Mouse (Mus musculus): ENCODE results near the gene Galnt15.

Galnt15 gene

DNA sequence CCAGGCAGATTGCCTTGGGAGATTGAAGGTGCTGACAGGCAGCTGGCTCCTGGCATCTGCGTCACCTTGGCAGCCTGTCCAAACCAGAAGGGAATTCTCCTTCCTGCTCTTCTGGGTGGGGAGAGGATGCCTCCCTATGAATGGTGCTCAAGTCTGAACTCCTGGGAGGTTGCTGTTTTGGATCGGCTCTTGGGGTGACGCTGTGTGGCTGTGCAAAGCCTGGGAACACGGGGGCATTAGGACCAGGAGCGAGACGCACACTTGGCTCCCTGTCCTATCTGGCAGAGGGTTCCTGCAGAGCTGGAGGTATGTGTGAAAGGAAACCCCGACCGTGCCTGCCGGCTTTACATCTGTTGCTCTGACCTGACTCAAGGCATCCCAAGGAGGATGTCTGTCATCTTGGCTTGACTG, at the start of gene Galnt15:
TSS of gene Galnt15 (plus strand) at position 309 of the 411 bp plus-strand sequence.
- peak in 1 of 2 experiments; percentile 65 for DNase-seq (ENCODE audit: low spot score in 2 of 2)

DNA sequence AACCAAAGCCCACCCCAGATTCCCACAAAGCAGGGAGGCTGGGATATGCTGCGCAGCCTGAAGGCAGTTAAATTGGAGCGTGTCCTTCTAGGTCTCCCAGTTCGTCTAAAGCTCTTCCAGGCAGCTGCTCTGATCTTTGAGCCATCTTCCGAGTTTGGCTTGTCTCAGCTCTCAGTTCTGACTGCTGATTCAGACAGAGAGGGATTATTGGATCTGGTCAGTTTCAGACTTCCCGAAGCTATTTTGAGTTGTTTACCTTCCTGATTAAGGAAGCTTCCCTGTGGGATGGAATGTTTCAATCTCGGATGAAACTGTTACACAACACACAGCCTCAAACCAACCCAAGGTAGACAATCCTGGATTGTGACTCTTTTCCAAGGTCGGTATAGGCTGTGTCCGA, 34.8 kb upstream of the Galnt15 start:
- DNase-seq (ENCODE audit: low spot score in 2 of 2) = no peak

- no peak for DNase-seq (ENCODE audit: low spot score in 2 of 2)
Observed at GRCm38 (mm10) chr14:32000941-32001340, 27.8 kb upstream of the Galnt15 start.

- no peak for DNase-seq (ENCODE audit: low spot score in 2 of 2)
Observed at GRCm38 (mm10) chr14:32002502-32003338, 26.1 kb upstream of the Galnt15 start.

GRCm38 (mm10) chr14:32003904-32004596, 24.7 kb upstream of the Galnt15 start:
- no peak for DNase-seq (ENCODE audit: low spot score in 2 of 2)

- DNase-seq (ENCODE audit: low spot score in 2 of 2) = no peak
Observed at GRCm38 (mm10) chr14:32005673-32006261, 23.0 kb upstream of the Galnt15 start.

DNA sequence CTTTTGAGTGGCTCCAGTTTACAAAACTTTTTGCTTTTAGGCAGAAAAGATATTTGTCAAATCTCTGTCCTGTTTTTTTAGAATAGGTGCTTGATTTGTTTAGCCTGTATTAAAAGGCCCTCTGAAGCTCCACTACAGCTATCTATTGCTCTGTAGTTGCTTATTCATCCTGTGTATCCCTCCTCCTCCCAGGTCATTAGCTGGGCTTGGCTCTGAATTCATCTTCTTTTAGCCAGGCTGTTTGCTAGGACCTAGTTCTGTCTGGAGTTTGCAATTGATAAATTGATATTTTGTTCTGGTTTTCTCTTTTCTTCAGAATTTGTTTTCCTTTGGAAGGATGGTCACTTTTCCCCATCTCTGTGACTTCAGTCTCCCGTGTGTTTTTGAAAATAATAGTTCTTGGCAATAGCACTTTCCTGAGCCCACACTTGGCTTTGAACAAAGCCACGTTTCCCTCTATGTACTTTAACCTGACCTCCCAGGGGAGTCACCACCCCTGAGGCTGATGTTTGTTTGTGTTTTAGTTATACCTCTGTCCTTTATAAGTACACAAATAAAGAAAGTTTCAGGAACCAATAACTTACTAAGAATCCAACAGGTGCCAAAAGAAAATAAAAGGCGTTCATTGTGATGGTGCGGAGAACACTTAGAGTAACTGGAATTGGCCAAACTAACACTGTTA, 21.0 kb upstream of the Galnt15 start:
- no peak for DNase-seq (ENCODE audit: low spot score in 2 of 2)

DNA sequence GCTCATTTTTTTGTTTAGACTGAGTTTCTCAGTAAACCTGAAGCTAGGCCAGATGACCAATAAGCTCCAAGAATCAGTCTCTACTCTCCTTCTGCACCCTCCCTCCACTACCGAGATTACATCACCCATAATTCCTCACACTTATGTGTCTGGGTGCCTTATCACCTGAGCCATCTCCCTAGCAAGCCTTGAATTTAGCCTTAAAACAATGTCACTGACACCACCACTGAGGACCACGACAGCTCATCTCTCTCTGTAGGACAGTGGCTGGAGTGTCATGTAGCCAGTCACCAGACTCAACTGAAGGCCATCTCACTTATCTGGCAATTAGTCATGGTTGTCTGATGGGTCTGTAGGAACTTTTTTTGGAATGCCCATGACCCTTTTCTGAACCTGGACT, 19.1 kb upstream of the Galnt15 start:
- DNase-seq (ENCODE audit: low spot score in 2 of 2) = no peak

DNA sequence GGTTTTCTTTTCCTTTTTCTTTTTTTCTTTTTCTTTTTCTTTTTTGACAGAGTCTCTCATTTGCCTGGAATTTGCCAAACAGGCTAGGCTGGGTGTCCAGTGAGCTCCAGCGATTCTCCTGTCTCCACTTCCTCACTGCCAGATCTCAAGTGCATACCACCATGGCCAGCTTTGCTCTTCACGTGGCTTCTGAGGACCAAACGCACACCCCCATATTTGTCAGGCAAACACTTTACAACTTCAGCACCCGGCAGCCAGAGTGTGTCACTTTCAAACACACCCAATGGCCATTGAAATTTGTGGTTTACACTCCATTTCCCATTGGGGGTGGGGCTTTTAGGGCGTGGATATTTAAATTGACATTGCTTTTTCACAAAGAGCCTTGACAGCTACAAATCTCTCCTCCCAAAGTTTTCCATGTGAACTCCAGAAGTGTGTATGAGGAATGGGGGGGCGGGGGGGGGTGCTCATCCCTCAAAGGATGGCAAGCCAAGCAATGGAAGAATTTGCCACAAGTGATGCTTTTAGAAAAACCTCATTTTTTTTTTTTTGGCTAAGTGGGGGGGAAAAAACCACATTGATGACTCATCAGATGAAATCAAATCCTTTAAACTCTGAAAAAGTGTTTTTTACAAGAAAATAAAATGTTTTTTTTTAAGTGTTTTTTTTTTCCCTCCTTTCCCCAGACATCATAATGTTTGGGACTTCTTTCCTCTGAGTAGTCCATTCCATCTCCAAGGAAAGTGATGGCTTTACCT, 17.1 kb upstream of the Galnt15 start:
- no peak for DNase-seq (ENCODE audit: low spot score in 2 of 2)

- peak in 1 of 2 experiments; percentile 65 for DNase-seq (ENCODE audit: low spot score in 2 of 2)
Observed at GRCm38 (mm10) chr14:32015131-32015770, 13.5 kb upstream of the Galnt15 start.

GRCm38 (mm10) chr14:32016466-32016865, 12.3 kb upstream of the Galnt15 start:
- no peak for DNase-seq (ENCODE audit: low spot score in 2 of 2)

GRCm38 (mm10) chr14:32016921-32017320, 11.9 kb upstream of the Galnt15 start:
- DNase-seq (ENCODE audit: low spot score in 2 of 2) = no peak

- no peak for DNase-seq (ENCODE audit: low spot score in 2 of 2)
Observed at GRCm38 (mm10) chr14:32017448-32017847, 11.3 kb upstream of the Galnt15 start.

- DNase-seq (ENCODE audit: low spot score in 2 of 2) = no peak
Observed at GRCm38 (mm10) chr14:32019091-32019490, 9.7 kb upstream of the Galnt15 start.

DNA sequence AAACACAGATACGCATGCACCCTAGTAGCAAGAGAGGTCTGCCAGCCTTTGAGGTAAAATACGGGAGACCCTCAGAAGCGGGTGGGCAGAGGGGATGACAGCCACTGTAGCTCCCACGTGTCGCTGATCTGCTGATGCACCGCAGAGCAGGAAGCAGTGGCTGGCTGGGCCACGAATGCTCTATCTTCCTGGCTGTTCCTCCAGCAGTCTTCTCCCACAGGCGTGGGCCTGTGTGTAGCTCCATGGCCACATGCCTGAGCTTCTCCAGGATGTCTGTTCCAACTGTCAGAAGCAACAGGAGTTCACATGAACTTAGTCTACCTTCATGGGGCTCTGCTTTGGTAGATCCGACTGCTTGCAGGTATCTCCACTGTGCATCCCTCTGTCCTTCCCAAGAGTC, 6.8 kb upstream of the Galnt15 start:
- no peak for DNase-seq (ENCODE audit: low spot score in 2 of 2)

- DNase-seq (ENCODE audit: low spot score in 2 of 2) = no peak
Observed at GRCm38 (mm10) chr14:32022450-32022849, 6.3 kb upstream of the Galnt15 start.

DNA sequence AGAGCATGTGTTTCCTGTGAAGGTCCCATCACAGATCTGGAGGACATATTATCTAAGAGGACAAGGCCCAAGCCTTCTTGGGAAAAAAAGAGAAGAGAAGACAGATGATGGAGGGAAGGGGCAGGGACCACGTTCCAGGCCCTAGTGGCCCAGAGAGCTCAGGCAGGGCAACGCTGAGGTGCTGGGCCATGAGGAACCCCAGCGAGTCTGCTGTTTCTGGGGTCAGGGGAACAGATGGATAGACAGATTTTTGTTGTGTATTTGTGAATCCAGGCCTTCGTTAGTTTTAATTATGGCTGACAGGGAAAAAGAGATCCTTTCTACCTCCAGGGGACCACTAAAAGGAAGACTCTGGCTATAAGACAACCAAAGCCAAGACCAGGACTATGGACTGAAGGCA, 4.9 kb upstream of the Galnt15 start:
- no peak for DNase-seq (ENCODE audit: low spot score in 2 of 2)

DNA sequence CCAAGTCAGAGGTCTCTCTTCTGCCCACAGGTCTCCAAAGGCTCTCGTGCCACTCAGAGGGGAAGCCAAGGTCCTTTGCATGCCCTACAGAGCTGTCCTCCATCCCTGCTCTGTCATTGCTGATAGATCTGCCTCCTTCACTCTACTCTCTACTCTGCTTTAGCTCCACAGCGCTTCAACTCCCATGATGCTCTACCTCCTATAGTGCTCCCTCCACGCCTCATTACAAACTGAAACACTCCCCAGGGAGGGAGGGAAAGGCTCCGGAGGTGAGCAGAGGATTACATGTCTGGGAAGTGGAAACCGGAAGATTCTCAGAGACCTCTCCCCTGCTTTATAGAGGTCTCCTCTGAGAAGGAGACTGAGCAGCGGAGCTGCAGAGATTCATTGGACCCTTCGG, 1.6 kb upstream of the Galnt15 start:
- DNase-seq (ENCODE audit: low spot score in 2 of 2) = no peak

DNA sequence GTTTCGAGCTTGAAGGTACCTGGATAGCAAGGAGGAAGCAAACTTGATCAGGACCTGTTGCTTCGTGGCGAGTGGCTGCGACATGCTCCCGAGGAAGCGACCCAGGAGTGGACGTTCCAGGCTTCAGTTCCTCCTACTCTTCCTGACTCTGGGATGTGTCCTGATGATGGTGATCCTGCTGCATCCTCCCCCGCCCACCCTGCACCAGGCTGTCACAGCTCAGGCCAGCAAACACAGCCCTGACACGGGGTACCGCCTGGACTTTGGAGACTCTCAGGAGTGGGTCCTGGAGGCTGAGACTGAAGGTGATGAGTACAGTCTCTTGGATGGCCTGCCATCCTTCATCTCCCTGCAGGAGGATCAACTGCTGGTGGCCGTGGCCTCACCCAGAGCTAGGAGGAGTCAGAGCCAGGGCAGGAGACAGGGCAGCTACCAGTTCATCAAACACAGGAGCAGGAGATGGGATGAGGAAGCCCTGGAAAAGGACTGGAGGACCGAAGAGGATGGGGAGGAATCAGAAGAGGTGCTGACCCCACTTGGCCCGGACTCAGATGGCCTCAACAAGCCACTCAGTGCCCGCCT, 713 bp downstream of the Galnt15 start:
- DNase-seq (ENCODE audit: low spot score in 2 of 2) = no peak

GRCm38 (mm10) chr14:32030073-32030472, 1.3 kb downstream of the Galnt15 start:
- DNase-seq (ENCODE audit: low spot score in 2 of 2) = no peak
